In the genomic region with DNA sequence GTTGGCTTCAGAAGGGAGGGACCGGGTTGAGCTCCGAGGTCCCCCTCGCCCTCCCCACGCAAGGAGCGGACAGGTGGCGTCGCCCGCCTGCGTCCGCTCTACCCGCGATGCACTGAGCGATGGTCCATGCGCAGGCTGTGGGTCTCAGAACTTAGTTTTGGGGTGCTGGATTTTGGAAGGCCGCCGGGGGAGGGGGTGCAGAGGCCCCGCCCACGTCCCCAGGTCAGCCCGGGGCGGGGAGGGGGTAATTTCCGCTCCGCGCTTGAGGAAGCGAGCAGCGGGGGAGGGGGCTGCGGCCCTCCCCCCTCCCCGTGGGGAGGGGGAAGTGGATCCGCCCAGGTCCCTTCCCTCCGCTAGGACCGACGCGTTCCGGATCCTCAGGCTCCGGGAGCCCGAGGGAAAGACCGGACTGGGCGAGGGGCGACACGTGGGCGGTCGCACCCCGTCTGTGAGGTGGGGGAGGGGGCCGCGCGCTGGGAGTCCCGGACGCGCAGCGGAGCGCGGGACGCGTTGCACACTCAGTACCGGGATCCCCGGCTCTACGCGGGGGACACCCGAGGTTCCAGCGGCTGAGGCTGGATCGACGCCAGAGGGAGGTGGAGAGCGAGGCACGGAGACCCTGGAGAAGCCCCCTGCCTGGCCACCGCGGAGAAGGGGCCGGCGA, we compare ENCODE assay signal across 7 mouse cellular contexts. TPM values are rescaled to one million over a fixed set of nuclear protein-coding genes. Genes with fewer than 3 reads are reported as not detected.
DNase-seq lines count a peak whose midpoint lies in the region; ATAC-seq lines count a peak whose summit lies in the region.

No protein-coding gene starts in this region.

- H3K27me3 ChIP-seq in embryonic facial prominence, embryonic 14.5 days (replicated peaks; ENCODE audit: control insufficient read depth, insufficient read depth, low read length) = 0 out of 2 replicates have a peak, but pooled peaks cover 4% of the 10 kb centered on the region
- H3K27me3 ChIP-seq in hindbrain, embryonic 14.5 days (ENCODE audit: control insufficient read depth, insufficient read depth, low read length) = no peaks in the 10 kb centered on the region
- H3K27me3 ChIP-seq in lung, embryonic 16.5 days (ENCODE audit: control insufficient read depth, insufficient read depth, low read depth, low read length) = peaks cover 9% of the 10 kb centered on the region; the same call in 1 of the 2 replicates

- peak overlapping the region; percentile 95 for H3K27ac ChIP-seq in embryonic facial prominence, embryonic 14.5 days (replicated peaks; ENCODE audit: low read depth, low read length)
- H3K27ac ChIP-seq in hindbrain, embryonic 14.5 days = peak overlapping the region; percentile 89
- H3K27ac ChIP-seq in lung, embryonic 16.5 days (ENCODE audit: low read length) = peak overlapping the region; percentile 17; the same call in 1 of the 2 replicates

- H3K4me2 ChIP-seq in embryonic facial prominence, embryonic 14.5 days (ENCODE audit: low read depth, low read length) = peak overlapping the region; percentile 82
- peak overlapping the region; percentile 71 for H3K4me2 ChIP-seq in hindbrain, embryonic 14.5 days (replicated peaks)
- H3K4me2 ChIP-seq in lung, embryonic 16.5 days (ENCODE audit: low read depth, low read length) = peak overlapping the region; percentile 99

- H3K9ac ChIP-seq in embryonic facial prominence, embryonic 14.5 days (ENCODE audit: low read depth, low read length) = peak overlapping the region; percentile 96
- H3K9ac ChIP-seq in hindbrain, embryonic 14.5 days = peak overlapping the region; percentile 82
- H3K9ac ChIP-seq in lung, embryonic 16.5 days (ENCODE audit: low read length) = peak overlapping the region; percentile 93

- H3K4me3 ChIP-seq in embryonic facial prominence, embryonic 14.5 days (ENCODE audit: low read depth, low read length) = peak overlapping the region; percentile 88
- peak overlapping the region; percentile 81 for H3K4me3 ChIP-seq in hindbrain, embryonic 14.5 days (replicated peaks; ENCODE audit: low read length)
- peak overlapping the region; percentile 87 for H3K4me3 ChIP-seq in lung, embryonic 16.5 days (ENCODE audit: low read length)

- peak; percentile 23 for DNase-seq in urinary bladder, postnatal 14 days (ENCODE audit: low spot score)
- no peak for DNase-seq in urinary bladder, adult 2 months (ENCODE audit: low spot score)
- peak; percentile 91 for DNase-seq in embryonic facial prominence, embryonic 14.5 days (ENCODE audit: low spot score)
- DNase-seq in hindbrain, embryonic 14.5 days (ENCODE audit: low spot score) = peak; percentile 70
- peak; percentile 76 for DNase-seq in testis, postnatal 14 days (ENCODE audit: low spot score)

- no peaks in the 10 kb centered on the region for H3K36me3 ChIP-seq in embryonic facial prominence, embryonic 14.5 days (ENCODE audit: control insufficient read depth, insufficient read depth, low read length)
- no peaks in the 10 kb centered on the region for H3K36me3 ChIP-seq in hindbrain, embryonic 14.5 days (replicated peaks; ENCODE audit: control insufficient read depth, insufficient read depth)
- no peaks in the 10 kb centered on the region for H3K36me3 ChIP-seq in lung, embryonic 16.5 days (ENCODE audit: control insufficient read depth, insufficient read depth, low read length)

- peaks cover 19% of the 10 kb centered on the region for H3K4me1 ChIP-seq in embryonic facial prominence, embryonic 14.5 days (ENCODE audit: control insufficient read depth, insufficient read depth, low read length)
- H3K4me1 ChIP-seq in hindbrain, embryonic 14.5 days (replicated peaks; ENCODE audit: control insufficient read depth, insufficient read depth, low read length) = peaks cover 18% of the 10 kb centered on the region
- peaks cover 30% of the 10 kb centered on the region for H3K4me1 ChIP-seq in lung, embryonic 16.5 days (replicated peaks; ENCODE audit: control insufficient read depth, insufficient read depth, low read length)

- no peaks in the 10 kb centered on the region for H3K9me3 ChIP-seq in embryonic facial prominence, embryonic 14.5 days (ENCODE audit: control insufficient read depth, low read length)
- H3K9me3 ChIP-seq in hindbrain, embryonic 14.5 days (ENCODE audit: control insufficient read depth, low read length) = no peaks in the 10 kb centered on the region
- no peaks in the 10 kb centered on the region for H3K9me3 ChIP-seq in lung, embryonic 16.5 days (ENCODE audit: control insufficient read depth, low read length)

- WGBS in embryonic facial prominence, embryonic 14.5 days = 3% methylated on average over 13 of the region's 67 CpGs
- WGBS in hindbrain, embryonic 14.5 days = 1% methylated on average over 44 of the region's 67 CpGs
- under 1% methylated on average over 50 of the region's 67 CpGs for WGBS in lung, embryonic 16.5 days

- peak; percentile 74 for ATAC-seq in embryonic facial prominence, embryonic 14.5 days (ENCODE audit: low read depth)
- ATAC-seq in hindbrain, embryonic 14.5 days (ENCODE audit: low FRiP score) = peak; percentile 86
- ATAC-seq in lung, embryonic 16.5 days (ENCODE audit: low read depth) = peak; percentile 18
- ATAC-seq in megakaryocyte-erythroid progenitor cell, adult 5-6 weeks (replicated peaks; ENCODE audit: low FRiP score, low TSS enrichment, poor library complexity, severe bottlenecking) = no peak

RNA-seq across cellular contexts. Expression of gene Igf2bp1, which starts 1.2 kb away (rescaled TPM):
- polyA plus RNA-seq in urinary bladder, adult 2 months (2012; rRNA removed) = 0.33 and 0.41 TPM in 2 replicates
- 19.9 and 31.4 TPM in 2 replicates for polyA plus RNA-seq in embryonic facial prominence, embryonic 14.5 days (2014; fragmentation: Nextera tagmentation; extraction: Ambion mirVana)
- polyA plus RNA-seq in hindbrain, embryonic 14.5 days (2014; fragmentation: Nextera tagmentation; extraction: Ambion mirVana) = 6.5 and 7.0 TPM in 2 replicates
- polyA plus RNA-seq in lung, embryonic 16.5 days (2015; fragmentation: Nextera tagmentation; extraction: Ambion mirVana) = 31.0 and 36.2 TPM in 2 replicates
- 0.02 TPM in 1 of 2 replicates, not detected in the other for total RNA-seq in megakaryocyte-erythroid progenitor cell, adult 5-6 weeks (2014; fragmentation: Nextera tagmentation)
- total RNA-seq in megakaryocyte-erythroid progenitor cell, adult 5-6 weeks (2017) = not detected in 2 replicates

RNA-seq across cellular contexts. Expression of gene Gip, which starts 17.4 kb away (rescaled TPM):
- polyA plus RNA-seq in urinary bladder, adult 2 months (2012; rRNA removed) = not detected in 2 replicates
- not detected in 2 replicates for polyA plus RNA-seq in embryonic facial prominence, embryonic 14.5 days (2014; fragmentation: Nextera tagmentation; extraction: Ambion mirVana)
- not detected in 2 replicates for polyA plus RNA-seq in hindbrain, embryonic 14.5 days (2014; fragmentation: Nextera tagmentation; extraction: Ambion mirVana)
- polyA plus RNA-seq in lung, embryonic 16.5 days (2015; fragmentation: Nextera tagmentation; extraction: Ambion mirVana) = not detected in 2 replicates
- not detected in 2 replicates for total RNA-seq in megakaryocyte-erythroid progenitor cell, adult 5-6 weeks (2014; fragmentation: Nextera tagmentation)
- total RNA-seq in megakaryocyte-erythroid progenitor cell, adult 5-6 weeks (2017) = not detected in 2 replicates

RNA-seq across cellular contexts. Expression of gene Snf8, which starts 27.7 kb away (rescaled TPM):
- polyA plus RNA-seq in urinary bladder, adult 2 months (2012; rRNA removed) = 50.3 and 53.7 TPM in 2 replicates
- 33.4 and 36.6 TPM in 2 replicates for polyA plus RNA-seq in embryonic facial prominence, embryonic 14.5 days (2014; fragmentation: Nextera tagmentation; extraction: Ambion mirVana)
- polyA plus RNA-seq in hindbrain, embryonic 14.5 days (2014; fragmentation: Nextera tagmentation; extraction: Ambion mirVana) = 46.3 and 57.3 TPM in 2 replicates
- polyA plus RNA-seq in lung, embryonic 16.5 days (2015; fragmentation: Nextera tagmentation; extraction: Ambion mirVana) = 84.3 and 92.0 TPM in 2 replicates
- 94.1 and 96.1 TPM in 2 replicates for total RNA-seq in megakaryocyte-erythroid progenitor cell, adult 5-6 weeks (2014; fragmentation: Nextera tagmentation)
- total RNA-seq in megakaryocyte-erythroid progenitor cell, adult 5-6 weeks (2017) = 37.3 and 54.3 TPM in 2 replicates

RNA-seq across cellular contexts. Expression of gene Ube2z, which starts 58.2 kb away (rescaled TPM):
- 56.8 and 65.1 TPM in 2 replicates for polyA plus RNA-seq in urinary bladder, adult 2 months (2012; rRNA removed)
- polyA plus RNA-seq in embryonic facial prominence, embryonic 14.5 days (2014; fragmentation: Nextera tagmentation; extraction: Ambion mirVana) = 39.5 and 40.6 TPM in 2 replicates
- polyA plus RNA-seq in hindbrain, embryonic 14.5 days (2014; fragmentation: Nextera tagmentation; extraction: Ambion mirVana) = 32.3 and 38.6 TPM in 2 replicates
- 36.7 and 38.4 TPM in 2 replicates for polyA plus RNA-seq in lung, embryonic 16.5 days (2015; fragmentation: Nextera tagmentation; extraction: Ambion mirVana)
- total RNA-seq in megakaryocyte-erythroid progenitor cell, adult 5-6 weeks (2014; fragmentation: Nextera tagmentation) = 25.4 and 27.5 TPM in 2 replicates
- 14.6 and 19.4 TPM in 2 replicates for total RNA-seq in megakaryocyte-erythroid progenitor cell, adult 5-6 weeks (2017)

Comparison
In these comparisons a context has a peak if more than half of its experiments do, and no peak if none do; other contexts are left out.
1. H3K27ac ChIP-seq: peak in every context shown above with its lines; median percentile 95 in embryonic facial prominence, embryonic 14.5 days; 89 in hindbrain, embryonic 14.5 days; 17 in lung, embryonic 16.5 days.